Mouse (Mus musculus) spleen, postnatal 0 days (tissue): ENCODE measurements around the gene Myh10. TPM values are rescaled to one million over a fixed set of nuclear protein-coding genes. Genes with fewer than 3 reads are reported as not detected.

ENCODE experiments used
- polyA plus RNA-seq: library from polyadenylated mRNA; unstranded; fragments of >200 nt; fragmentation: Nextera tagmentation; extraction: Ambion mirVana; gene quantifications from 2 replicates; pipeline ENCODE4 v1.2.1, GENCODE M21; 2015

Myh10 gene
- polyA plus RNA-seq, result 40.0 and 42.0 TPM in 2 replicates

DNA sequence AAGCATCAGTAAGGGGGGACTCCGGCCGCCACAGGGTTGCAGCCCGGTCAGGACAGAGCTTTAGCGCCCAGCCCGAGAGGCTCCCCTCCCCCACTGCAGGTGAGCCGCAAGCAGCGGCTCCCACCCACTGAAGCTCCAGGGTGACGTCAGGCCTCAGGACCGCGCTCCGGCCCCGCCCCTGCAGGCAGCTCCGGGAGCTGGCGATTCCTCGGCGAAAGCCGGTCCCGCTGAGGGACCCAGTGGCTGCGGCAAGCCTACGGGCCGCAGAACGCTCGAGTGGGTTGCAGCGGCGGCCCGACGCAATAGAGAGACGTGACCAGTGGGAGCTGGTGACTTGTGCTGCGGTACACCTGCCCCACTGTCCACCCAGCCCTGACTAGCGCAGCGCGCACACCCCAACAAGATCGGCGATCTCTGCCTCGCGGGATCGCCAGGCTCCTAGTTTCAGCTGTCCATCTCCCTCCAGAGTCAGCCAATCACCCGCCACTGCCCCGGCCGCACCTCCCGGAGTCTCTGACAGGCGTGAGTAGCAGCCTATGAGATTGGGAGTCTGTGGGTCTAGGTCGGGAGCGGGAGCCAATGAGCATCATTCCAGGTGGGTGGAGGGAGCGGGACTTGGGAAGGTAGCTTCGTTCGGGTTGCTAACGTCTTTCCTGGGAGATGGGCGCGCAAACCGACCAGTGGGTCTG, at the start of gene Myh10:
TSS of gene Myh10 (plus strand) at position 239 of the 689 bp plus-strand sequence.

Other genes with a start within 250 kb of the Myh10 start
- 8.2 and 8.3 TPM in 2 replicates for gene Pik3r6, start 188.5 kb upstream of the Myh10 start, polyA plus RNA-seq
- 0.13 and 0.24 TPM in 2 replicates for gene Mfsd6l, start 135.4 kb upstream of the Myh10 start, polyA plus RNA-seq
- 0.89 and 1.6 TPM in 2 replicates for gene Ccdc42, start 104.5 kb upstream of the Myh10 start, polyA plus RNA-seq
- 42.3 and 50.9 TPM in 2 replicates for gene Ndel1, start 180.3 kb downstream of the Myh10 start, polyA plus RNA-seq
- gene Rnf222, start 197.0 kb downstream of the Myh10 start, polyA plus RNA-seq, result 0.06 and 0.11 TPM in 2 replicates
- 915 and 947 TPM in 2 replicates for gene Rpl26, start 210.0 kb downstream of the Myh10 start, polyA plus RNA-seq
- gene Odf4, start 235.5 kb downstream of the Myh10 start, polyA plus RNA-seq, result not detected in 2 replicates